Mouse (Mus musculus): ENCODE measurements around the gene Elane. TPM values are rescaled to one million over a fixed set of nuclear protein-coding genes. Genes with fewer than 3 reads are reported as not detected.
A peak's percentile ranks its signal among the peaks of the same experiment; 100 is the strongest.
"Not testable (repeated sequence)": the region's sequence is repeated elsewhere in the genome, so short reads cannot be mapped to it uniquely, and the experiment has no call there.

Gene Elane
- polyA plus RNA-seq, 1 experiment from 2014 or later = not detected

DNA sequence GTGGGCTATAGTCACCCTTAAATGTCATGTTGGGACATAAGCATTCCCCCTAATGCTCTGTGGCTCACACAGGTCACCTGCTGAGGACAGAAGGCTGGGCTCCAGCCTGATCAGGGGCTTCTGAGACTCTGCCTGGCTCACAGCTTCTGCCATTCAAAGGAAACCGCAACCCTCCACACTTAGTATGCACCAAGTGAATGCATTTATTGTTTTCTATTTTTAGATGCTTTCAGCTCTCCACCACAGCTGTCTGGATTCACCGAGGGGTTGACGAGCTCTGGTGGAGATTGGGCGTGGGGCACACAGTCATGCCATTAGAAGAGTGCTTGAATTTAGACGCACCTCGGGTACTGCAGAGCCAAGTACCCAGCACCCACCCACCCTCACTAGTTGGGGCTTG is 12.7 kb upstream of the Elane start:
- H3K4me2 ChIP-seq = peak overlapping the region; percentile 74
- H3K9me3 ChIP-seq = no peaks in the 10 kb centered on the region
- H3K4me1 ChIP-seq (replicated peaks) = peaks cover 42% of the 10 kb centered on the region
- 3% methylated on average over 6 of the region's 6 CpGs for WGBS
- peak; percentile 12; the same call in 1 of the 2 replicates for ATAC-seq (ENCODE audit: low FRiP score, low read depth)
- H3K27ac ChIP-seq (replicated peaks) = peak overlapping the region; percentile 96
- peak overlapping the region; percentile 91 for H3K9ac ChIP-seq
- peak overlapping the region; percentile 67 for H3K4me3 ChIP-seq
- H3K36me3 ChIP-seq = peaks cover 6% of the 10 kb centered on the region; the same call in 1 of the 2 replicates
- H3K27me3 ChIP-seq = no peaks in the 10 kb centered on the region

DNA sequence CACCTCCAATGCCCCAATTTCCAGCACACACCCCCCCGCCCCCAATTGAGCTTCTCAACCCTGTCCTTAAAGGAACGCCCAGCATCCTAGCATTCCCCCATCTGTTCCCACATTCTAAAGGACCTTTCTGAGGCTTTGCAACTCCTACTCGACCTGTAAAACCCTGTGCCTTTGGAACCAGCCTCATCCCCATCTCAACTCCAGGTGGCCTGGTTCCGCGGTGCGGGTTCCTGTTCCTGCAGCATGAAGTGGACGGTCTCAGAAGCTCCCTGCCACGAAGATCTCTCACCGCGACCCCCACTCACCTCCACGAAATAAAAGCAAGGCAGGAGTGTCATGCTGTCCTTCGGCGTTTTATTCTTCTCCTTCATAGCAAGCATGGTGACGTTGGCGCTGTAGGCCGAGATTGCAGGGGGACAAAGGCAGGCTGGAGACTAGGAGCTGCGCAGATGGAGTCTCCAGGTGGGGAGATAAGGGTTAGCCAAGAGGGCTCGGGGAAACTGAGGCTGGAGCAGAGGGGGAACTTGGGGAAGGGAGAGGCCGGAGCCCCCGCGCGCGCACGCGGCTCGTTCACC is 12.2 kb upstream of the Elane start:
- Histone ChIP-seq H3K9me3 (no peaks in the 10 kb centered on the region), H3K27ac (replicated peaks) (peak overlapping the region; percentile 96), H3K9ac (peak overlapping the region; percentile 91), H3K4me1 (replicated peaks) (peaks cover 42% of the 10 kb centered on the region), H3K4me2 (peak overlapping the region; percentile 74), H3K27me3 (no peaks in the 10 kb centered on the region), H3K36me3 (0 out of 2 replicates have a peak, but pooled peaks cover 4% of the 10 kb centered on the region), H3K4me3 (peak overlapping the region; percentile 67)
- ATAC-seq (ENCODE audit: low FRiP score, low read depth) = peak; percentile 0; the same call in 1 of the 2 replicates
- 2% methylated on average over 26 of the region's 26 CpGs for WGBS

DNA sequence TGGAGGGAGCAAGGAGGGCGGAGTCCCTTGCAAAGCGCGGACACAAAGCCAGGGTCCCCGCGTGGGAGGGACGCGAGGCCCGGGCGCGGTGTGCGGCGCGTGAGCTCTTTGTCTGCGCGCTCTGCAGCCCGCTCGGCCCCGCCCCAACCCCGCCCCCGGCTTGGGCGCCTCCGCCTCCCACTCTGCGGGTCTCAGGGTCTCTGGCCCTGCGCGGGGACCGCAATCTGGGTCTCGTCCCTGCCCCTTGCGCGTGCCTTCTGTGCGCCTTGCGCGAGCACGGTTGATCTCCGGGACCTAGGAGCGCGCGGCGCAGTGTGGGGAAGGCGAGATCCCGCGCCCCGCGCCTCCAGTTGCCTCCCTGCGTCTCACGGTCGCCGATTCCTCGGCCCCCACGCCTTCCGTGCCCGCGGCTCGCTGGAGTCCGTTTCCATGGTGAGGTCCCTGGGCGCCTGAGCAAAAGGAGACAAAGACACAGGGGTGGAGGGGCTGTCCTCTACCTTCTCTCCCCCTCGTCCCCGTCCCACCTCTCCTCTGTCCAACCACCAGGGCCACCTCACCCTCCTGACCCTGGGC is 11.7 kb upstream of the Elane start, which contains the start of the genes Prtn3 and Plppr3:
Prtn3 (plus strand) TSS at position 187 of the 573 bp plus-strand sequence.
Plppr3 (minus strand) TSS at position 345 of the 573 bp plus-strand sequence.
- H3K4me3 ChIP-seq = peak within 1 kb of the TSS; percentile 67
- H3K4me2 ChIP-seq = peak within 1 kb of the TSS; percentile 74
- WGBS = 0% methylated on average over 49 of the region's 57 CpGs
- peak; percentile 94 for ATAC-seq (ENCODE audit: low FRiP score, low read depth)
- no peaks in the 10 kb centered on the region for H3K9me3 ChIP-seq
- H3K27me3 ChIP-seq = no peaks in the 10 kb centered on the region
- peak within 1 kb of the TSS; percentile 91 for H3K9ac ChIP-seq
- peak within 1 kb of the TSS; percentile 96 for H3K27ac ChIP-seq (replicated peaks)
- H3K4me1 ChIP-seq (replicated peaks) = peaks cover 36% of the 10 kb centered on the region
- 0 out of 2 replicates have a peak, but pooled peaks cover 4% of the 10 kb centered on the region for H3K36me3 ChIP-seq

DNA sequence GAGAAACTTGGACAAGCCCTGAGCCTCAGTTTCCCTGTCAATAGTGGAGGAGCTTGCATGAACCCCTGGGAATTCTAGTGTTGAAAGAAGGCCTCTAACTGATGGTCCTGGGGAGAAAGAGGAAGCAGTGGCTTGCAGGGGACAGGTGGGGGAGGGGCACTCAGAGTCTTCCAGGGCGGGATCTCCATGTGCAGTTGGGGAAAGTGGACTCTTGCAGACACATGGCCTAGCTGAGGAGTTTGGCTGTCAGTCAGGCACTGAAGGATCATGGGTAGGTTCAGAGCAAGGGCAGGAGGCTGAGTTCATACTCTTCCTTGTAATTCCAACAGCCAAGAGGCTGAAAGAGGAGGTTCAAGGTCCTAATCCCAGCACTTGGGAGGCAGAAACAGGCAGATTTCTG is 8.9 kb upstream of the Elane start:
- Histone ChIP-seq H3K27me3 (peaks cover 10% of the 10 kb centered on the region), H3K4me1 (replicated peaks) (peaks cover 21% of the 10 kb centered on the region), H3K4me2 (no peak overlapping the region), H3K9ac (no peak overlapping the region), H3K36me3 (no peaks in the 10 kb centered on the region), H3K27ac (replicated peaks) (no peak overlapping the region), H3K9me3 (no peaks in the 10 kb centered on the region), H3K4me3 (no peak overlapping the region)
- ATAC-seq (ENCODE audit: low FRiP score, low read depth) = no peak
- WGBS = 71% methylated on average over 1 of the region's 1 CpGs

DNA sequence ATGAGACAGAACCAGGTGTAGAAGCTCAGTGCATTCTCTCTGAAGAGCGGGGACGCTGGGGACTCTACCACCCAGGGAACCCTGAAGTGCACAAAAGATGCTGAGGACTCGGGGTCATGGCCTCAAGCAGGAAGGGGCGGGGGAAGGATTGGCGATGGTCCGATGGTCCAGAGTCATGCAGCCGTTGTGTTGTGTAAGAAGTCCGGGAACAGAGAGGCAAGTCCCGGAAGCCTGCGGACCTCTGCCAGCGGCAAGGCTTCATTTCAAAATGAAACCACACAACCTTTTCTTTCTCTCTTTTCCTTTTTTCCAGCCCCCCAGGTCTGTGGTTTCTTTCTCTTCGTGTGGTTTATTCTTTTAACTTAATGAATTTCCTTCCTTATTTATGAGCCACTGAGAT is 8.3 kb upstream of the Elane start:
- no peaks in the 10 kb centered on the region for H3K9me3 ChIP-seq
- H3K9ac ChIP-seq = no peak overlapping the region
- no peak overlapping the region for H3K4me2 ChIP-seq
- WGBS = 31% methylated on average over 12 of the region's 12 CpGs
- H3K4me1 ChIP-seq (replicated peaks) = peaks cover 21% of the 10 kb centered on the region
- H3K36me3 ChIP-seq = no peaks in the 10 kb centered on the region
- no peak for ATAC-seq (ENCODE audit: low FRiP score, low read depth)
- H3K27ac ChIP-seq (replicated peaks) = no peak overlapping the region
- H3K4me3 ChIP-seq = no peak overlapping the region
- peaks cover 16% of the 10 kb centered on the region for H3K27me3 ChIP-seq

DNA sequence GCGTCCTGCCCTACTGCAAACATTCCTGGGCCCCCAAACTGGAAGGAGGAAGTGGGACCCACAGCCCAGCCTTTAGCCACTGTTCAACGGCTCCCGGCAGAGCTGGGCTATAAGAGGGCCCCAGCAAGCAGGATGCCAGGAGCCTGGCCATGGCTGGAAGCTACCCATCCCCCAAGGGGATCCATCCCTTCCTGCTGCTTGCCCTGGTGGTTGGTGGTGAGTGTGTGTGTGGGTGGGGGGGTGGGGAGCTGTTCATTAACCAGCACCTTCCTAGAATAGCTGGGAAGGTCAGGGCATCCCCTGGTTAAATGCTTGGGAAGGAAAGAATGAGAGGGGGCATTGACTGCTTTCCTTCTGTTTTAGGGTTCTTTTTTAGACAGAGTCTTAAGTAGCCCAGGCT is 6.5 kb upstream of the Elane start:
- WGBS = 27% methylated on average over 3 of the region's 3 CpGs
- ATAC-seq (ENCODE audit: low FRiP score, low read depth) = no peak
- Histone ChIP-seq H3K9me3 (no peaks in the 10 kb centered on the region), H3K27me3 (peaks cover 18% of the 10 kb centered on the region), H3K4me3 (no peak overlapping the region), H3K9ac (no peak overlapping the region), H3K4me1 (replicated peaks) (peaks cover 18% of the 10 kb centered on the region), H3K27ac (replicated peaks) (no peak overlapping the region), H3K4me2 (no peak overlapping the region), H3K36me3 (no peaks in the 10 kb centered on the region)

DNA sequence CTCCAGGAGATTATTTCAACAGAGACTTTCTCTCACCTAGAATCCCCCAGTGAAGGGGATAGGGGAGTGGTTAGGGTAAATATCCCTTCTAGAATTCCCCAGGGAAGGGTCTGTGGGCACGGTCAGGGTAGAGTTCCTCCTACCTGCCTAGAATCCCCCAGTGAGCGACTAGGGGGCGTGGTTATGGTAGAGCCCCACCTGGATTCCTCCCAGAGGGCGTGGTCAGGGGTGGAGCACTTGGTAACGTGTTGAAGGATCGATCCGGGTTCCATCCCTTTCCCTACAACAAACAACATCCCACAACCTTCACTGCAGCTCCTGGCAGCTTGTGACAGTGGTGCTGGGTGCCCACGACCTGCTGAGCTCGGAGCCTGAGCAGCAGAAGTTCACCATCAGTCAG is 5.3 kb upstream of the Elane start:
- Histone ChIP-seq H3K4me1 (replicated peaks) (peaks cover 10% of the 10 kb centered on the region), H3K27ac (replicated peaks) (no peak overlapping the region), H3K9me3 (no peaks in the 10 kb centered on the region), H3K9ac (no peak overlapping the region), H3K4me3 (no peak overlapping the region), H3K36me3 (no peaks in the 10 kb centered on the region), H3K4me2 (no peak overlapping the region), H3K27me3 (peaks cover 18% of the 10 kb centered on the region)
- ATAC-seq (ENCODE audit: low FRiP score, low read depth) = no peak
- 21% methylated on average over 9 of the region's 9 CpGs for WGBS

DNA sequence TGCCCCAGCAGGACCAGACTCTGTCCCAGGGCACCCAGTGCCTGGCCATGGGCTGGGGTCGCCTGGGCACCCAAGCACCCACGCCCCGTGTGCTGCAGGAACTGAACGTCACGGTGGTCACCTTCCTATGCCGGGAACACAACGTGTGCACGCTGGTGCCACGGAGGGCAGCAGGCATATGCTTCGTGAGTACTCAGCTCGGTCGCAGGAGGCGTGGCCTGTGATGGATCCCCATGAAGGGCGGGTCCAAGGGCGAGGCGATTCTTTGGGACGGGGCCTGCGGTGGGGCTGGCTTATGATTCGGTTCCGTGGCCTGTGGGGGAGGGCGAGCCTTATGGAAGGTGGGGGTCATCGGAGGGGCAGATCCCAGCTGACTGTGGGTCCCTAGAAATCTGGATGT is 4.1 kb upstream of the Elane start:
- no peaks in the 10 kb centered on the region for H3K9me3 ChIP-seq
- peaks cover 10% of the 10 kb centered on the region for H3K4me1 ChIP-seq (replicated peaks)
- H3K27me3 ChIP-seq = peaks cover 18% of the 10 kb centered on the region
- H3K4me2 ChIP-seq = peak overlapping the region; percentile 35
- H3K27ac ChIP-seq (replicated peaks) = no peak overlapping the region
- H3K36me3 ChIP-seq = no peaks in the 10 kb centered on the region
- ATAC-seq (ENCODE audit: low FRiP score, low read depth) = no peak
- no peak overlapping the region for H3K9ac ChIP-seq
- no peak overlapping the region for H3K4me3 ChIP-seq
- WGBS = 8% methylated on average over 22 of the region's 22 CpGs

DNA sequence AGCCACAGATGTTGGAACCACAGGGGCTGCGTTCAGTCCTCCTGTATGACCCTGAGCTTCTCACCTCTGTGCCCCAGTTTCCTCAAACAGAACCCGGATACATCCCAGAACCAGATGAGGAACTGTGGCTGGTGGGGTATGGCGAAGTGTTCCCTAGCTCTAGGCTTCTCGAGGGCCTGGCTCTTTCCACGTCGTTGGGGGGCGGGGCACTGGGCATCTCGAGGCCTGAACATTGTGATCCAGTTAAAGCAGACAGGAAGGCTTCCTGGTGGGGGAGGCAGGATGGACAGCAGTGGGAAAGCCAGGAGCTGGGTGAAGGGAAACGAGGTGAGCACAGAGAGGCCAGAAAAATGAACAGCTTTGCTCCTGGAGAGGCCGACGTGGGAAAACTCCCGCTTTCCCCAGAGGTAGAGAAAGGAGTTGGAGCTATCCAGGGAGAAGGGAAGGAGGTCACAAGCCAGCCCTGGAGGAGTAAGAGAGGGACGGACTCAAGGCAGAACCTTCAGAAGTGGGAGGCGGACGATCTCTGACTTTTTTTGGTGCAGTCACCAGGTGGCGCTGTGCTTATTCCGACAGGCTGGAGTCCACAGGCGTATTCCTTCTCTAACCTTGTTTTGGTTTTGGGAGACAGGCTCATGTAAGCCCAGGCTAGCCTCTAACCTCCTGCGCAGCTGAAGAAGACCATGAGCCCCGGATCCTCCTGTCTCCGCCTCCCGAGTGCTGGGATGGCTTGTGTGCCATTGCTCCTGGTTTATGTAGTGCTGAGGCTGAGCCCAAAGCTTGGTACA is 2.6 kb upstream of the Elane start:
- 15% methylated on average over 22 of the region's 22 CpGs for WGBS
- ATAC-seq (ENCODE audit: low FRiP score, low read depth) = no peak
- no peak overlapping the region for H3K27ac ChIP-seq (replicated peaks)

DNA sequence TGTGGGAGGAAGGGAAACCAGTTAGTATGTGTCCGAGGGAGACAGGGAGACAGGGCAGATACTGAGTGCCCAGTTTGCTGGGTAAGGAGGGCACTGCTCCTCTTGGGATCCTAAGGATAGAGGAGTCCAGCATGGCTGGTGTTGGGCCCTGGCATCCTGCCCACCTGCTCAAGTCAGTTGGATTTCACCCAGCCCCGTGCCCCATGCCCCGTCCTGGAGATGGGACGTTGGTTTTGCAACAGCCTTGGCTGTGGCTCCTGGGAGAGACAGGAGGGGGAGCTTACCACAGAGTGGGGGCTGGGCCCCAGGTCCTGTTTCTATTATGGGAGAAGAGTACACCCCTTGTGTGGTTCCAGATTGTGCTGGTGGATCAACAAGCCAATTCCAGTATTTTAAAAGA is 1.6 kb upstream of the Elane start:
- 56% methylated on average over 4 of the region's 4 CpGs for WGBS

More for the DNA sequence above, 2.6 kb upstream of the Elane start:
- H3K27me3 ChIP-seq = peaks cover 21% of the 10 kb centered on the region
- H3K9ac ChIP-seq = no peak overlapping the region
- H3K4me2 ChIP-seq = no peak overlapping the region
- H3K36me3 ChIP-seq = no peaks in the 10 kb centered on the region
- H3K4me3 ChIP-seq = no peak overlapping the region
- peaks cover 10% of the 10 kb centered on the region for H3K4me1 ChIP-seq (replicated peaks)
- no peaks in the 10 kb centered on the region for H3K9me3 ChIP-seq

DNA sequence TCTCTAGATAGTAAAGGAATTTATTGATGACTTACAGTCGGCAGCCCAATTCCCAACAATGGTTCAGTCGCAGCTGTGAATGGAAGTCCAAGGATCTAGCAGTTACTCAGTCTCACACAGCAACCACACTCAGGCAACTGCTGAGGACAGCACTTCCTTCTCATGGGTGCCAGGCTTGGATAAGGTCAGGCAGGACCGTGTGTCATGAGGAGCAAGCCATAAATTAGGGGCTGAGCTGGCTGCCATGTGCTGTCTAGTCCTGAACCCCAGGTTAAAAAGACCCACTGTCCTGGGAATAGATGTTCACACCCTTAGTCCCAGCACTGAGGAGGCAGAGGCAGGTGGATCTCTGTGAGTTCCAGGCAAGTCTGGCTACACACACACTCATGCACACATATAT is 1.1 kb upstream of the Elane start:
- WGBS = 80% methylated on average over 3 of the region's 3 CpGs
- not testable (repeated sequence) for H3K9me3 ChIP-seq; H3K9ac ChIP-seq; ATAC-seq (ENCODE audit: low FRiP score, low read depth); H3K27ac ChIP-seq (replicated peaks); H3K4me3 ChIP-seq; H3K4me2 ChIP-seq; H3K36me3 ChIP-seq
- Histone ChIP-seq H3K4me1 (replicated peaks) (peaks cover 10% of the 10 kb centered on the region), H3K27me3 (peaks cover 21% of the 10 kb centered on the region)

More for the DNA sequence above, 1.6 kb upstream of the Elane start:
- no peaks in the 10 kb centered on the region for H3K36me3 ChIP-seq
- no peaks in the 10 kb centered on the region for H3K9me3 ChIP-seq
- no peak overlapping the region for H3K4me2 ChIP-seq
- peaks cover 21% of the 10 kb centered on the region for H3K27me3 ChIP-seq
- H3K27ac ChIP-seq (replicated peaks) = no peak overlapping the region
- no peak; the same call in 1 of the 2 replicates for ATAC-seq (ENCODE audit: low FRiP score, low read depth)
- H3K4me3 ChIP-seq = no peak overlapping the region
- no peak overlapping the region for H3K9ac ChIP-seq
- peaks cover 10% of the 10 kb centered on the region for H3K4me1 ChIP-seq (replicated peaks)

DNA sequence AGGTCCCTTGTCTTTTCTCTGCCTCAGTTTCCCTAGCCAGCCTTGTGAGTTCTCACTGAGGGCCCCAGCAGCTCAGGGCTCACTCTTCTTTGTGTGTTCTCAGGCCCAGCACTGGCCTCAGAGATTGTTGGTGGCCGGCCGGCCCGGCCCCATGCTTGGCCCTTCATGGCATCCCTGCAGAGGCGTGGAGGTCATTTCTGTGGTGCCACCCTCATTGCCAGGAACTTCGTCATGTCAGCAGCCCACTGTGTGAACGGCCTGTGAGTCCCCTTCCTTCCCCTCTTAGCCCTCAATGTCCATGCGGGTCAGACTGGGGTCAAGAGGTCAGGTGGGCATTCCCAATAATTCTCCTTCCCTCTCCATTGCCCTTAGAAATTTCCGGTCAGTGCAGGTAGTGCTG is 564 bp downstream of the Elane start:
- Histone ChIP-seq H3K4me3 (no peak overlapping the region), H3K9me3 (no peaks in the 10 kb centered on the region), H3K4me1 (replicated peaks) (peaks cover 10% of the 10 kb centered on the region), H3K36me3 (no peaks in the 10 kb centered on the region), H3K4me2 (no peak overlapping the region), H3K27ac (replicated peaks) (no peak overlapping the region), H3K27me3 (peaks cover 14% of the 10 kb centered on the region; the same call in 1 of the 2 replicates), H3K9ac (no peak overlapping the region)
- WGBS = 84% methylated on average over 8 of the region's 8 CpGs
- ATAC-seq (ENCODE audit: low FRiP score, low read depth) = no peak

All from hindbrain, embryonic 15.5 days (tissue).